Mouse (Mus musculus) stomach, postnatal 0 days (tissue): ENCODE measurements around the gene Yju2.

Source experiments
- CTCF ChIP-seq: IDR thresholded peaks from 2 replicates; pipeline ENCODE4 v1.5.1; 2016; ENCODE audit warnings: antibody characterized with exemption, low read depth, mild to moderate bottlenecking, moderate library complexity
- EP300 ChIP-seq: optimal IDR thresholded peaks from 2 replicates; pipeline ENCODE3; 2016; ENCODE audit warnings: antibody characterized with exemption

DNA sequence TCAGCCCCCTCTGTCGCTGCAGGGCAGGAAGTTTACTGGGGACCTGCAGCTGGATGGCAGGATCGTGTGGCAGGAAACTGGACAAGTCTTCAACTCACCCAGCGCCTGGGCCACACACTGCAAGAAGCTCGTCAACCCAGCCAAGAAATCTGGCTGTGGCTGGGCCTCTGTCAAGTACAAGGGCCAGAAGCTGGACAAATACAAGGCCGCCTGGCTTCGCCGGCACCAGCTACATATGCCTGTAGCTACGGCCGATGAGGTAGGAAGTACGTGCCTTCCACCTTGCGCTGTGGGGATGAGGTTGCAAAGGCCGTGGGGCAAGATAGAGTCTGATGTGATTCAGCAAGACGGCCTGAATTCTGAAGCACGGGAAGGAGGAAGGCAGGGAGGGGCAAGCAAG lies 51.4 kb downstream of the Yju2 start:
- no peak for TF ChIP-seq CTCF
- TF ChIP-seq EP300, result no peak
